Mouse (Mus musculus) hindbrain, embryonic 14.5 days (tissue): ENCODE measurements around the gene Zfp385c. TPM values are rescaled to one million over a fixed set of nuclear protein-coding genes. Genes with fewer than 3 reads are reported as not detected.
A peak's percentile ranks its signal among the peaks of the same experiment; 100 is the strongest.

Source experiments
- ATAC-seq: fragments of 200-750 bp; cut with Nextera tagmentation; 2 replicates; pipeline ENCODE4 v1.8.0; 2017; ENCODE audit warnings: moderate number of reproducible peaks, mild to moderate bottlenecking, moderate TSS enrichment, moderate library complexity; ENCODE audit not compliant: low FRiP score
- DNase-seq: peaks from one replicate; pipeline ENCODE4 v3.0.0-alpha.2; 2015; ENCODE audit warnings: low spot score
- H3K27ac ChIP-seq: fragments of 300-500 bp; sonication (generic); 2 replicates; pipeline ENCODE4 v1.5.1; 2014; ENCODE audit warnings: mild to moderate bottlenecking, moderate library complexity
- H3K27me3 ChIP-seq: fragments of 300-500 bp; sonication (generic); 2 replicates; pipeline ENCODE4 v1.6.1; 2014; ENCODE audit warnings: mild to moderate bottlenecking, low read length, mixed read lengths; ENCODE audit not compliant: control insufficient read depth, insufficient read depth
- H3K36me3 ChIP-seq: fragments of 300-500 bp; sonication (generic); replicated peaks from 2 replicates; pipeline ENCODE4 v1.6.1; 2014; ENCODE audit not compliant: control insufficient read depth, insufficient read depth
- H3K4me1 ChIP-seq: fragments of 300-500 bp; sonication (generic); replicated peaks from 2 replicates; pipeline ENCODE4 v1.6.1; 2014; ENCODE audit warnings: antibody characterized with exemption, low read length, mixed read lengths; ENCODE audit not compliant: control insufficient read depth, insufficient read depth
- H3K4me2 ChIP-seq: fragments of 300-500 bp; sonication (generic); replicated peaks from 2 replicates; pipeline ENCODE4 v1.6.1; 2014; ENCODE audit warnings: mild to moderate bottlenecking, moderate library complexity
- H3K4me3 ChIP-seq: fragments of 300-500 bp; sonication (generic); replicated peaks from 2 replicates; pipeline ENCODE4 v1.5.1; 2014; ENCODE audit warnings: mild to moderate bottlenecking, low read length
- H3K9ac ChIP-seq: fragments of 300-500 bp; sonication (generic); 2 replicates; pipeline ENCODE4 v1.6.1; 2014
- H3K9me3 ChIP-seq: fragments of 300-500 bp; sonication (generic); 2 replicates; pipeline ENCODE4 v1.6.1; 2016; ENCODE audit warnings: low read length; ENCODE audit not compliant: control insufficient read depth
- WGBS: fragments of 180-500 bp; shearing (Covaris S2); extraction: QIAGEN DNeasy Blood & Tissue Kit; methylation state at CpG from one replicate; pipeline ENCODE4 v1.1.7; 2014; 5-methylcytosine and 5-hydroxymethylcytosine counted together
- polyA plus RNA-seq: library from polyadenylated mRNA; unstranded; fragments of >200 nt; fragmentation: Nextera tagmentation; extraction: Ambion mirVana; gene quantifications from 2 replicates; pipeline ENCODE4 v1.2.1, GENCODE M21; 2014

The Zfp385c gene
- polyA plus RNA-seq, 1 experiment from 2014 or later: 0.20 TPM

DNA sequence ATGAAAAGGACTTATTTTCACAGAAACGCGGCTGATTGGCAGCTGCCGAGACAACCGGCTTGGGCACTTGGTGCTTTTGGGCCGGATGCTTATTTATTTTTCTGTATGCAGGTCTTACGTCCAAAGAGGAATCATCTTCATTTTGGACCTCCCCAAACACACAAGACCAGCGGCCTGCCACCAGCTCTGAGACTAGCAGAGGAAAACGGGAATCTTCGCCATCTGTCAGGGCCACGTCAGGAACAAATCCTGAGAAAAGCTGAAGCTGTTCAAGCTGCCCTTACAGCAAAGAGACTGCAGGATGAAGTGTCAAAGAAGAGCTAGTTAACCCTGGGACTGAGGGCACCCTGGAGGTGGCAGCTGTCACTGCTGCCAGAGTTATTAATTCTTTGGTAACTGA is 86.8 kb downstream of the Zfp385c start:
- Histone ChIP-seq H3K9me3 (no peaks in the 10 kb centered on the region), H3K4me3 (no peak overlapping the region), H3K9ac (no peak overlapping the region), H3K27me3 (no peaks in the 10 kb centered on the region), H3K36me3 (peaks cover 17% of the 10 kb centered on the region), H3K4me2 (no peak overlapping the region), H3K27ac (peak overlapping the region; percentile 26; the same call in 1 of the 2 replicates), H3K4me1 (peaks cover 9% of the 10 kb centered on the region; the same call in 1 of the 2 replicates)
- DNase-seq: no peak
- ATAC-seq: no peak
- WGBS: 79% methylated on average over 10 of the region's 10 CpGs

DNA sequence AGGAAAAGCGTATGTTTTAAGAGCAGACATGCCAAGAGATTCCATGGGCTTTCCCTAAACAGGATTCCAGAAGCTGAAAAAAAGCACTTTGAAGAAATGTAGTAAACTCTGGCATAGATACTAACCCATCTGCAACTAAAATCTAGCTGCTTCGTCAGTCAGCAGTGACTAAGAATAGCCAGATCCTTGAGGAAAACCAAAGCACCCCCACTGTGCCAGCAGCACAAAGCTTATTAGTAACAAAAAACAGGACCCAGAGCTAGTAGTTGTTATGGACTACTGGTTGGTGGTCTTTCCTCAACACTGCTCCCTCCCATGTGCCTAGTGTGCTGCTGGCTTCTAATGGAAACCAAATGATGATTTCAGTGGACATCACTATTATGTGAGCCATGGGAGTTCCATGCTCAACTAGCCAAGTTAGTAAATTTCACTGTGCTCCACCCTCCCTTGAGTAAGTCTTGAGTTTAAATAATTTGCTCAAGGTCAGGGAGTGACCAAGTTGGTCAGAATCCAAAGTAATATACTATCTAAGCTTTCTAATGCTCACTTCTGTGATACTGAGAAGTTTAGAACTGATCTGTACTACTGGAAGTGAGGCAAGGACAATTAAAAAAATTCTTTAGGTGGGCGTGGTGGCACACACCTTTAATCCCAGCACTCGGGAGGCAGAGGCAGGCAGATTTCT is 87.8 kb downstream of the Zfp385c start:
- no peaks in the 10 kb centered on the region for H3K9me3 ChIP-seq
- H3K36me3 ChIP-seq: peaks cover 27% of the 10 kb centered on the region
- ATAC-seq (no peak), DNase-seq (no peak)
- no peak overlapping the region for H3K27ac ChIP-seq
- no peaks in the 10 kb centered on the region for H3K27me3 ChIP-seq
- no peak overlapping the region for H3K9ac ChIP-seq
- H3K4me3 ChIP-seq: no peak overlapping the region
- H3K4me2 ChIP-seq: no peak overlapping the region
- 88% methylated on average over 4 of the region's 4 CpGs for WGBS
- peaks cover 6% of the 10 kb centered on the region; the same call in 1 of the 2 replicates for H3K4me1 ChIP-seq

DNA sequence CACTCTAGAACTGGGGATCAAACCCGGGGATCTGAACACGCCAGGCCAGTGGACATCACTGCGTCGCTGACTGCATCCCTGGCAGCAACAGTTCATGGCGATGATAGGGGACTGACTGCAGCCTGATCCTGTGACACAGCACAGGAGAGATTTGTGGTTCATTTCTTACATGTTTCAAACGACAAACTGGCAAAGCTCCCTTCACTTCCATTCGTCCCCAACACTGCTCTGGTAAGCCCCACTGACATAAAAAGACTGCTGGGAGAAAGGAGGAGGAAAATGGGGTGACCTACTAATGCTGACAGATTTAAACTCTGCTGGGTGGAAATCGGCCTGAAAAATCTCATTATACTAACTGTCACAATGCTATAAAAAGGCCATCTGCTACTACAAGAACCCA is 88.4 kb downstream of the Zfp385c start:
- ATAC-seq (no peak), DNase-seq (no peak)
- Histone ChIP-seq H3K27ac (0 out of 2 replicates have a peak overlapping the region, but pooled peaks have one; percentile 32), H3K36me3 (peaks cover 34% of the 10 kb centered on the region), H3K27me3 (no peaks in the 10 kb centered on the region), H3K4me1 (peaks cover 6% of the 10 kb centered on the region; the same call in 1 of the 2 replicates), H3K4me3 (no peak overlapping the region), H3K9ac (no peak overlapping the region), H3K4me2 (no peak overlapping the region), H3K9me3 (no peaks in the 10 kb centered on the region)
- WGBS: 83% methylated on average over 8 of the region's 8 CpGs

DNA sequence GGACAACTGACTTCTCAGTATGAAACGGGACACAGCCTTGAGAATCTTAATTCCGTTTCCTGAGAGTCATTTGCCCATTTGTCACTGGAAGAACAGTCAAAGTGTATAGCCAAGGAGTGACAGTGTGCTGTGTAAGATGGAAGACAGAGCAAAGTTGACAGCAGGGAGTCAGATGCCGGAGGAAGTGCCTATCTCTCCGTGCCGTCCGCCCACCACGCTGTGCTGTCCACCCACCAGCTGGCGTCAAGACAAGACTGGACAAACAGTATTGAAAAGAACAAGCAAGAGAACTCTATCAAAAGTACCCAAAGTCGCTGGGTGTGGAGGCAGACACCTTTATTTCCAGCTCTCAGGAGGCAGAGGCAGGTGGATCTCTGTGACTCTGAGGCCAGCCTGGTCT is 89.1 kb downstream of the Zfp385c start:
- H3K4me3 ChIP-seq: no peak overlapping the region
- H3K4me2 ChIP-seq: no peak overlapping the region
- H3K9ac ChIP-seq: no peak overlapping the region
- no peak overlapping the region for H3K27ac ChIP-seq
- ATAC-seq: no peak
- H3K27me3 ChIP-seq: no peaks in the 10 kb centered on the region
- WGBS: 89% methylated on average over 9 of the region's 9 CpGs
- DNase-seq: no peak
- no peaks in the 10 kb centered on the region for H3K9me3 ChIP-seq
- H3K36me3 ChIP-seq: peaks cover 40% of the 10 kb centered on the region
- H3K4me1 ChIP-seq: peaks cover 6% of the 10 kb centered on the region; the same call in 1 of the 2 replicates

DNA sequence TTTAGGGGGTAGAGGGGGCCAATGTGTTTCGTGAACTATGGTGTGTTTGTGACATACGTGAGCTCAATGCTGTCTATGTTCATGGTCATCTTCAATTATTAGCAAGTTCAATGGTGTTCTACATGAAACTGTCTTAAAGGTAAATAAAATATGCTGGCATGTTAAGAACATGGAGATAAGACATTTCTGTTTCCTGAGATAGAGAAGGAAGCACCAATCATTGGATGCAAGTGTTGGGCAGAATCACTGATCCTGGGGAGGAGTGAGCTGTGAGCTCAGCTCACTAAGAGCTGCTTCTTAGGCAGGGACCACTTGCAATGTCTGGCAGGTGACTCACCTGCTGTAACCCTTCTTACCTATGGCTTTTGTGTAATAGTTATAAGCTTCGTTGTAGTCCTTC is 90.9 kb downstream of the Zfp385c start:
- Histone ChIP-seq H3K4me1 (peaks cover 6% of the 10 kb centered on the region; the same call in 1 of the 2 replicates), H3K27ac (no peak overlapping the region), H3K9me3 (no peaks in the 10 kb centered on the region), H3K36me3 (peaks cover 58% of the 10 kb centered on the region), H3K4me2 (no peak overlapping the region), H3K27me3 (no peaks in the 10 kb centered on the region), H3K4me3 (no peak overlapping the region), H3K9ac (no peak overlapping the region)
- ATAC-seq (no peak), DNase-seq (no peak)
- WGBS: 98% methylated on average over 3 of the region's 3 CpGs

DNA sequence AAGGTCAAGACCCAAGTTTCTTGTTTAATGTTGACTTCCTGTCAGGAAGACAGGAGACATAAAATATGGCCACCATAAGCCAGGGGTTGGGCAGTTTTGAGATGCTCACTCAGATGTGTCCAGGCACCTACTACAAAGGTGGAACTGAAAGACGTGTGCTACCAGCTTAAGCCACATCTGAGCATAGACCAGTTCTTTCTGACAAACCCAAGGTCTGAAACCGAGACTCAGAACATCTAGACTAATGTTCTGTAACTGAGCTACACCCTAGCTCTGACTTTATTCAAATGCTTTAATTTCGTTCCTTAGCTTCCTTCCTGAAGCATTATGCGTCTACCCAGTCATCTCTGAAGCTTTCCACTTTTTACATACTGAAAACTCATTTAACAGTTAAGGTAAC is 94.2 kb downstream of the Zfp385c start:
- no peak overlapping the region for H3K4me2 ChIP-seq
- WGBS: 98% methylated on average over 4 of the region's 4 CpGs
- H3K36me3 ChIP-seq: peaks cover 91% of the 10 kb centered on the region
- no peak overlapping the region for H3K4me3 ChIP-seq
- ATAC-seq (no peak), DNase-seq (no peak)
- H3K27ac ChIP-seq: no peak overlapping the region
- no peak overlapping the region for H3K9ac ChIP-seq
- no peaks in the 10 kb centered on the region for H3K9me3 ChIP-seq
- H3K27me3 ChIP-seq: no peaks in the 10 kb centered on the region
- no peaks in the 10 kb centered on the region for H3K4me1 ChIP-seq

DNA sequence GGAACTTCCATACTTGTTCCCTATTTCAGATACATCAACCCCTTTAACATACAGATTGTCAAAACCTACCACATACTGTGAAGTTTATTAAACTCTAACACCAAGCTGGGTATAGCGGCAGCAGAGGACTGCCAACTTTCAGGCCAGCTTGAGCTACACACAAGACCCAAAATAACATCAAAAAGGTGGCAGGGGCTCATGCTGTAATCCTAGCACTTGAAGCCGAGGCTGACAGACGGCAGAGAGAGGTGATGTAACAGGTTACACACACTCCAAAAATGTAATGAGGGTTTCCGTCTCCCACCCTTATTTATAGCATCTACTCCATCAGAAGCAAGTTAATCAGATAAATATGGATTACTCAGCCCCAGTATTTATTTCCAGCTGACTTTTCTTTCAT is 96.7 kb downstream of the Zfp385c start:
- H3K4me3 ChIP-seq: no peak overlapping the region
- DNase-seq (no peak), ATAC-seq (no peak)
- H3K9ac ChIP-seq: no peak overlapping the region
- peaks cover 99% of the 10 kb centered on the region for H3K36me3 ChIP-seq
- no peak overlapping the region for H3K27ac ChIP-seq
- WGBS: 85% methylated on average over 4 of the region's 4 CpGs
- H3K4me2 ChIP-seq: no peak overlapping the region
- H3K4me1 ChIP-seq: no peaks in the 10 kb centered on the region
- H3K9me3 ChIP-seq: no peaks in the 10 kb centered on the region
- H3K27me3 ChIP-seq: no peaks in the 10 kb centered on the region

DNA sequence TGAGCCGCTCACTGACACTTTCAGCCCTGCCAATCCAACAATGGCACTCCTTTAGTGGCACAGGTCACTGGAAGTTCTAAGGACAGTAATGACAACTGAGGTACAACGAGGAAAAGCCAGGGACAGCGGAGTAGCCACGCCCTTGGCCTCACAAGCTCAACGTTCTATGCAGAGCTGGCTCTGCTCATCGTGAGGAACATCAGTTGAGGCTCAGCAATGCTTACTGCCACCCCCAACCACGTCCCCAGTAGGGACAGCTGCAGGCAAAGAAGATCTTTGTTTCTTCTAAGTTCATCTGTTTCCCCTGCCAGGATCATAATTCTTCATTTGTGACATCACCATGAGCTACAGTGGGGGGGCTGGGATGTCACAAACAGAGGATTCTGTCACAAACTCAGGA is 97.6 kb downstream of the Zfp385c start:
- no peaks in the 10 kb centered on the region for H3K27me3 ChIP-seq
- no peaks in the 10 kb centered on the region for H3K4me1 ChIP-seq
- DNase-seq (no peak), ATAC-seq (no peak)
- H3K4me2 ChIP-seq: no peak overlapping the region
- H3K36me3 ChIP-seq: peaks cover 98% of the 10 kb centered on the region
- no peaks in the 10 kb centered on the region for H3K9me3 ChIP-seq
- H3K4me3 ChIP-seq: no peak overlapping the region
- no peak overlapping the region for H3K27ac ChIP-seq
- 88% methylated on average over 7 of the region's 7 CpGs for WGBS
- H3K9ac ChIP-seq: no peak overlapping the region

DNA sequence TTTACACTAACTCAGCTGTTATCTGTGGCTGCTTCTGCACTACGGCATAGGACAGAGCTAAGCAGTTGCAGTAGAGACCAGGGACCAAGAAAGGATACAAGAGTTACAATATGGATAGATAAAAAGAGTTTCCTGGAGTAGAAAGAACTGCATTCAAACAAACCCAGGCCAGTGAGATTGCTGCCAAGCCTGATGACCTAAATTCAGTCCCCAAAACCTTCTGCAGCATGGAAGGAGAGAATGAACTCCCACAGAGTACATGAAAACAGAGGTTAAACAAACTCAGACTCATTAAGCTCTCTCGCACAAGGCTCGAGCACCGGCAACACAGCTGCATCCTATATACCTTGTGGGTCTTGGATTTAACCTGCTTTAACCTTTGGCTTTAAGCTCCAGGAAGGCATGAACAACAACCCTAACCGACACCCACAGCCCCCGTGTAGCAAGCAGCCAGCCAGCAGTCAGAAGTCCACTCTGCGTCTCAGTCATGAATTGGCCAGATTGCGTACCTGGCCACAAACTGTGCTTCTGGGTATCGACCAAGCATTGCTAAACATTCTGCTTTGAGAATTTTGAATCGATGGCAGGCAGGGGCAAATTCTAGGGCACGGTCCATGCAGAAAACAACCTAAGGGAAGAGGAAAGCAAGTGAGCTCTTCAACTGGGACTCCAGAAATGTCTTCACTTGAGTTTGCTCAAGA is 99.8 kb downstream of the Zfp385c start:
- 90% methylated on average over 11 of the region's 11 CpGs for WGBS
- ATAC-seq: no peak

More for the DNA sequence above, 99.8 kb downstream of the Zfp385c start:
- no peak for DNase-seq
- no peak overlapping the region for H3K4me3 ChIP-seq
- H3K36me3 ChIP-seq: peaks cover 98% of the 10 kb centered on the region
- no peak overlapping the region for H3K4me2 ChIP-seq
- no peaks in the 10 kb centered on the region for H3K9me3 ChIP-seq
- H3K4me1 ChIP-seq: no peaks in the 10 kb centered on the region
- H3K27ac ChIP-seq: no peak overlapping the region
- no peak overlapping the region for H3K9ac ChIP-seq
- no peaks in the 10 kb centered on the region for H3K27me3 ChIP-seq
